Mouse (Mus musculus) hindbrain, embryonic 11.5 days (tissue): Measurements from ENCODE around the gene Tcaim. TPM values are rescaled to one million over a fixed set of nuclear protein-coding genes. Genes with fewer than 3 reads are reported as not detected.
A peak's percentile ranks its signal among the peaks of the same experiment; 100 is the strongest.

Source experiments
- ATAC-seq: fragments of 200-750 bp; cut with Nextera tagmentation; 2 replicates; pipeline ENCODE4 v1.8.0; 2017; ENCODE audit warnings: mild to moderate bottlenecking, moderate TSS enrichment, moderate library complexity; ENCODE audit not compliant: low FRiP score
- DNase-seq: peaks from one replicate; pipeline ENCODE4 v3.0.0-alpha.2; 2015; ENCODE audit warnings: low spot score
- H3K27ac ChIP-seq: fragments of 300-500 bp; sonication (generic); 2 replicates; pipeline ENCODE4 v1.5.1; 2014; ENCODE audit warnings: mild to moderate bottlenecking, low read depth, low read length
- H3K27me3 ChIP-seq: fragments of 300-500 bp; sonication (generic); 2 replicates; pipeline ENCODE4 v1.6.1; 2014; ENCODE audit warnings: mild to moderate bottlenecking, low read length, moderate library complexity, mixed read lengths; ENCODE audit not compliant: control insufficient read depth, insufficient read depth
- H3K36me3 ChIP-seq: fragments of 300-500 bp; sonication (generic); 2 replicates; pipeline ENCODE4 v1.6.1; 2014; ENCODE audit warnings: mild to moderate bottlenecking, low read length, moderate library complexity, mixed read lengths; ENCODE audit not compliant: control insufficient read depth, insufficient read depth
- H3K4me1 ChIP-seq: fragments of 300-500 bp; sonication (generic); replicated peaks from 2 replicates; pipeline ENCODE4 v1.6.1; 2014; ENCODE audit warnings: low read length, mixed read lengths; ENCODE audit not compliant: control insufficient read depth, insufficient read depth
- H3K4me2 ChIP-seq: fragments of 300-500 bp; sonication (generic); replicated peaks from 2 replicates; pipeline ENCODE4 v1.6.1; 2014; ENCODE audit warnings: mild to moderate bottlenecking, low read depth, low read length
- H3K4me3 ChIP-seq: fragments of 300-500 bp; sonication (generic); 2 replicates; pipeline ENCODE4 v1.5.1; 2014; ENCODE audit warnings: low read depth, low read length
- H3K9ac ChIP-seq: fragments of 300-500 bp; sonication (generic); 2 replicates; pipeline ENCODE4 v1.6.1; 2014; ENCODE audit warnings: low read depth, low read length
- H3K9me3 ChIP-seq: fragments of 300-500 bp; sonication (generic); 2 replicates; pipeline ENCODE4 v1.6.1; 2016; ENCODE audit warnings: low read length; ENCODE audit not compliant: control insufficient read depth
- WGBS: fragments of 180-500 bp; shearing (Covaris S2); extraction: QIAGEN DNeasy Blood & Tissue Kit; methylation state at CpG from one replicate; pipeline ENCODE4 v1.1.7; 2014; 5-methylcytosine and 5-hydroxymethylcytosine counted together
- polyA plus RNA-seq: library from polyadenylated mRNA; unstranded; fragments of >200 nt; fragmentation: Nextera tagmentation; extraction: Ambion mirVana; gene quantifications from 2 replicates; pipeline ENCODE4 v1.2.1, GENCODE M21; 2014

The Tcaim gene
- polyA plus RNA-seq, 1 experiment from 2014 or later: 7.6 TPM

DNA sequence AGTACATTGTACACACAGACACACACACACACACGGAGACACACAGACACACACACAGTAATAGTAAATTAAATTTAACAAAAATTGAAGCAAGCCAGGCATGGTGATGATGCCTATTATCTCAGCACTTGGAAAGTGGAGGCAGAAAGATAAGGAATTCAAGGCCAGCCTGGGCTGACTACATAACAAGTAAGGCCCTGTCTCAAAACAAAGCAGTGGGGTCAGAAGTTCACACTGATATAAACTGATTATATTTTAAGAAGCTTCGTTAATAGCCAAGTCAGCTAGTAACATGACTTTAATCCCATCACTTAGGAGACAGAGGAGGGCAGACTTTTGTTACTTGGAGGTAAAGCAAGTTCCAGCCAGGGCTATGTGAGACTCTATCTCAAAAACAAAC, 58.4 kb downstream of the Tcaim start:
- DNase-seq: no peak
- no peak for ATAC-seq
- Histone ChIP-seq H3K4me3 (no peak overlapping the region), H3K27ac (no peak overlapping the region), H3K9me3 (no peaks in the 10 kb centered on the region; the same call in 1 of the 2 replicates), H3K27me3 (no peaks in the 10 kb centered on the region), H3K36me3 (peaks cover 32% of the 10 kb centered on the region), H3K9ac (no peak overlapping the region), H3K4me1 (no peaks in the 10 kb centered on the region), H3K4me2 (no peak overlapping the region)
- WGBS: 90% methylated on average over 2 of the region's 2 CpGs

DNA sequence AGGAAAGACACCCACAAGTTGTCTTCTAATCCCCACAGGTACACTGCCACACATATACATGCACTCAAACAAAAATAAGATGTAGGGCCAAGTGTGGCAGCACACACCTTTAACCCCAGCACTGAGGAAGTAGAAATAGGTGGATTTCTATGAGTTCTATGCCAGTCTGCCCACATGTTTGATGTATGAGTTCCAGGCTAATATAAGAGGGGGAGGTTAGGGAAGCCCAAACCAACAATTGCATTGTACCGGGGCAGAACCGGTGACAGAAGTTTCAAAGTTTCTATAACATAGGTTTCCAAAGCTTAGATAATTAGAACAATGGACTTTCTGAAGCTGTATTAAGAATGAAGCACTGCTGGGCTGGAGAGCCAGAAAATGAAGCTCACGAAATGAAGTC, 59.5 kb downstream of the Tcaim start:
- no peak for DNase-seq
- no peak overlapping the region for H3K27ac ChIP-seq
- no peak for ATAC-seq
- peak overlapping the region; percentile 32; the same call in 1 of the 2 replicates for H3K9ac ChIP-seq
- no peaks in the 10 kb centered on the region for H3K27me3 ChIP-seq
- H3K4me3 ChIP-seq: peak overlapping the region; percentile 83
- peaks cover 24% of the 10 kb centered on the region for H3K36me3 ChIP-seq
- no peaks in the 10 kb centered on the region; the same call in 1 of the 2 replicates for H3K9me3 ChIP-seq
- WGBS: 72% methylated on average over 3 of the region's 3 CpGs
- peak overlapping the region; percentile 44 for H3K4me2 ChIP-seq
- no peaks in the 10 kb centered on the region for H3K4me1 ChIP-seq

DNA sequence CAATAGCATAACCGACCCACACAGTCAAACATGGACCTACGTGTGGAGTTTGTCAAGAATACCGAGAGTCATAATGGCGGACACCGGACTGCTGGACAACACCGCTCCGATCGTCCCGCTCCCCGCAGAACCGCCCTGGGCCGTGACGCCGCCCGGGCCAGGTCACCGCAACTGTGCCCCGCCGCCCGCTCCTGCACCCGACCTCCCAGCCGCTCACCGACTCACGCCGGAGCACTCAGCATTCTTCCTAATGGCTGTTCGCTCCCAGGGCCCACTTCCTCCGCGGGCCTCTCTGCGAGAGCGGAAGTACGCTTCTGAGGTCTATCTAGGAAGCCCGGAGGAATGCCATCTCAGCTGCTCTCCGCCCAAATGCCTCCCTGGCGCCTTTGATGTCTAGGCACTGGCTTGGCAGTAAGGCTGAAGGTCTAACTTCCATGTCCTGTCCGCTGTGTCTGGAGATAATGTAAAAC, 60.4 kb downstream of the Tcaim start, which contains the start of gene Zfp445:
TSS of gene Zfp445 (minus strand) at position 310 of the 470 bp plus-strand sequence.
- H3K36me3 ChIP-seq: peaks cover 16% of the 10 kb centered on the region
- peak within 1 kb of the TSS; percentile 83 for H3K4me3 ChIP-seq
- no peaks in the 10 kb centered on the region; the same call in 1 of the 2 replicates for H3K9me3 ChIP-seq
- no peaks in the 10 kb centered on the region for H3K4me1 ChIP-seq
- ATAC-seq (peak; percentile 91), DNase-seq (peak; percentile 90)
- WGBS: under 1% methylated on average over 34 of the region's 34 CpGs
- peak within 1 kb of the TSS; percentile 96 for H3K9ac ChIP-seq
- peak within 1 kb of the TSS; percentile 44 for H3K4me2 ChIP-seq
- H3K27ac ChIP-seq: peak within 1 kb of the TSS; percentile 65
- no peaks in the 10 kb centered on the region for H3K27me3 ChIP-seq

- ATAC-seq: peak; percentile 48; the same call in 1 of the 2 replicates
- Histone ChIP-seq H3K27me3 (no peaks in the 10 kb centered on the region), H3K9me3 (no peaks in the 10 kb centered on the region; the same call in 1 of the 2 replicates), H3K9ac (peak overlapping the region; percentile 96), H3K27ac (no peak overlapping the region), H3K4me2 (no peak overlapping the region; the same call in 1 of the 2 replicates), H3K36me3 (peaks cover 12% of the 10 kb centered on the region), H3K4me3 (peak overlapping the region; percentile 83), H3K4me1 (no peaks in the 10 kb centered on the region)
- DNase-seq: no peak
- 89% methylated on average over 4 of the region's 4 CpGs for WGBS
Measured at GRCm38 (mm10) chr9:122866192-122866591, 60.9 kb downstream of the Tcaim start.

GRCm38 (mm10) chr9:122872595-122872994, 67.3 kb downstream of the Tcaim start:
- H3K9ac ChIP-seq: no peak overlapping the region
- H3K36me3 ChIP-seq: no peaks in the 10 kb centered on the region
- ATAC-seq: no peak
- no peaks in the 10 kb centered on the region for H3K4me1 ChIP-seq
- no peak overlapping the region for H3K4me2 ChIP-seq
- DNase-seq: no peak
- H3K27me3 ChIP-seq: no peaks in the 10 kb centered on the region
- H3K27ac ChIP-seq: no peak overlapping the region
- 82% methylated on average over 4 of the region's 4 CpGs for whole genome bisulfite sequencing
- no peak overlapping the region for H3K4me3 ChIP-seq
- no peaks in the 10 kb centered on the region for H3K9me3 ChIP-seq

DNA sequence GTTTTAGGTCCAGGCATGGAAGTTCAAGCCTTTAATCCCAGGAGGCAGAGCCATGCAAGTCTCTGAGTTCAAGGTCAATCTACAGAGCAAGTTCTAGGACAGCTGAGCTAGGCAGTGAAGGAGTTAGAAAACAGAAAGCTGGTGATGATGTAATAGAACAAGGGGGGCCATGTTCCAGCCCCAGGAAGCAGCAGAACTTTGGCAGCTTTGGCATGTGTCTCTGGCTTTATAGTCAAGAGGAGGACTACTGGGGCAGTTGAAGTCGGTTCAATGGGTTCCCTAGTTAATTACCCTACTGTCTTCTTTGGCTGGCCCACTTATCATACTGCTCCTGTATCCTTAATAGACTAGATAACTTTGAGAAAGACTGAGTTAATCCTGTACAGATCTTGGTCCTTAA, 69.3 kb downstream of the Tcaim start:
- no peak for ATAC-seq
- H3K9me3 ChIP-seq: no peaks in the 10 kb centered on the region
- H3K4me2 ChIP-seq: no peak overlapping the region
- no peak for DNase-seq
- H3K4me3 ChIP-seq: no peak overlapping the region
- no peak overlapping the region for H3K9ac ChIP-seq
- H3K27ac ChIP-seq: no peak overlapping the region
- 69% methylated on average over 1 of the region's 1 CpGs for WGBS
- H3K4me1 ChIP-seq: no peaks in the 10 kb centered on the region
- H3K36me3 ChIP-seq: no peaks in the 10 kb centered on the region
- no peaks in the 10 kb centered on the region for H3K27me3 ChIP-seq

- Histone ChIP-seq H3K4me3 (no peak overlapping the region), H3K9me3 (no peaks in the 10 kb centered on the region), H3K27me3 (no peaks in the 10 kb centered on the region), H3K36me3 (no peaks in the 10 kb centered on the region), H3K9ac (no peak overlapping the region), H3K27ac (no peak overlapping the region), H3K4me1 (no peaks in the 10 kb centered on the region), H3K4me2 (no peak overlapping the region)
- DNase-seq (no peak), ATAC-seq (no peak)
- WGBS: 94% methylated on average over 2 of the region's 2 CpGs
Measured at GRCm38 (mm10) chr9:122875145-122875544, 69.8 kb downstream of the Tcaim start.

- H3K4me2 ChIP-seq: peak within 1 kb of the TSS; percentile 85
- H3K27me3 ChIP-seq: no peaks in the 10 kb centered on the region
- 82% methylated on average over 3 of the region's 3 CpGs for WGBS
- H3K4me1 ChIP-seq: no peaks in the 10 kb centered on the region; the same call in 1 of the 2 replicates
- H3K9ac ChIP-seq: no peak within 1 kb of the TSS; the same call in 1 of the 2 replicates
- no peak within 1 kb of the TSS for H3K27ac ChIP-seq
- no peaks in the 10 kb centered on the region for H3K9me3 ChIP-seq
- ATAC-seq: no peak
- no peak for DNase-seq
- no peaks in the 10 kb centered on the region for H3K36me3 ChIP-seq
- H3K4me3 ChIP-seq: peak within 1 kb of the TSS; percentile 70
Measured at GRCm38 (mm10) chr9:122885385-122885784, 80.0 kb downstream of the Tcaim start, which contains the start of gene Zkscan7. Zkscan7 (plus strand) TSS chr9:122885685.
